Mouse (Mus musculus) liver, postnatal 0 days (tissue): ENCODE measurements around the gene Tfcp2.

Source experiments
- CTCF ChIP-seq: sonication (generic); IDR thresholded peaks from 2 replicates; pipeline ENCODE4 v1.5.1; 2016; ENCODE audit warnings: antibody characterized with exemption, low read depth
- EP300 ChIP-seq: IDR thresholded peaks from 2 replicates; pipeline ENCODE4 v1.6.1; 2016; ENCODE audit warnings: antibody characterized with exemption, low read depth, mild to moderate bottlenecking

DNA sequence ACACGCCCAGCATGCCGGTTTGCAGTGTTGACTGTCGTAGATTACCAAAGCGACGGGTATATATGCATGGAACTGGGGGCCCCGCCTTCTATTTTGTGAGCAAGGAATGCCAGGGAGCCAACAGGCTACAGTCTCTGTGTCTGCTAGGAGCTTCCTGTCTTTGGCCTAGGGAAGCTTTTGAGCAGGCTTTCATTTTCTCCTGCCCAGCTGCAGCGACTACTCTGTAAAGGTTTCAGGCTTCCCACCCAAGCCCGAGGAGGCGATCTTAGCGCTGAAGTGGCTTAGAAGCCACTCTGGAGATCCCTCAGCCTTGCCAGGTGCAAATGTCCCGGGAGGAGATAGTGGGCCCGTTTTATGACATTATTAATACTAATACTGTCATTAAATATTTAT lies 47.1 kb upstream of the Tfcp2 start:
- no peak for TF ChIP-seq CTCF
- TF ChIP-seq EP300, result no peak
